Mouse (Mus musculus) kidney, adult 2 months (tissue): ENCODE measurements around the gene Gm15517.

ENCODE experiments used
- CTCF ChIP-seq: fragments of 200-500 bp; conservative IDR thresholded peaks from 2 replicates; pipeline ENCODE4 v1.5.1; 2011; ENCODE audit warnings: low read depth, mild to moderate bottlenecking, control low read depth, low read length, moderate library complexity, mixed read lengths; ENCODE audit not compliant: insufficient read depth, insufficient read length
- POLR2A ChIP-seq: fragments of 200-500 bp; IDR thresholded peaks from one replicate; pipeline ENCODE4 v1.6.1; 2011; ENCODE audit warnings: low read depth, low read length, control low read depth

DNA sequence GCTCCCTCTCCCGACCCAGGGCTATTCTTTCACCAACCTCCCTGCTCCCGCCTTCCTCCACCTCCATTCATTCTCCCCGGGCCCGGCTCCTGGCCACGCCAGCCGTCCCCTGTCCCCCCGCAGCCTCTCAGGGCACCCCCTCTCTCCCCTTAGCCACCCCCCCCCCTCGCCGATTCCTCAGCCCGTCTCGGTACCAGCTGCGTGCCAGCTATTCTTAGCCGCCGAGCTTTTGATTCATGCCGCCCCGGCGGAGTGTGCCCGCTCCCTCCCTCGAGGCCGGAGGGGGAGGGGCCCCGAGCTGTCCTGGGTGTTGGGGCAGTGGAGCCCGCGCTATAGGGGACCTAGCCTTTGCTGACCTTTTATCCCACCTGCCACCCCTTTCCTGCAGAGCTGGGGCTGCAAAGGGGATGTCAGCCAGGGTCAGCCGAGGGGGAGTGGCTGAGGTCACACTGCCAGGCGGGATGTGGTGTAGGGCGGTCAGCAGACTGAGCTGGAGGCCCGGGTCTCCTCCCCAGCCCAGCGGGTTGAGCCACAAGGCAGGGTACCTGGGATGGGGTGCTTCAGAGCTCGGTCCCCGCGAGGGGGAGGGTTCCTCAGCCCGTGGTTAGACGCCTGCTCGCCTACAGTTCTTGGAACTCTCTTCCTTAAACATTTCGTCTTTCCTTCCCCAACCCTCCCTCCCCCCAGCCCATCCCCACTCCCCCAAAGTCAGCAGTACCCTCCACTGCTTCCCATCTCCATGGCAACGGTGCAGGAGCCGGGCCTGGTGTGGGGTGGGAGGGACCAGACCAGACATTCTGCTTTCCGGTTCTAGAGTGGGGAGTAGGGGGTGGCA, 49.8 kb downstream of the Gm15517 start:
- TF ChIP-seq POLR2A (no peak), CTCF (no peak)
